Mouse (Mus musculus) common myeloid progenitor, adult 5-6 weeks (primary cell): Measurements from ENCODE around the gene Abhd6. TPM values are rescaled to one million over a fixed set of nuclear protein-coding genes. Genes with fewer than 3 reads are reported as not detected.

ENCODE experiments used
- ATAC-seq: replicated peaks from 2 replicates; pipeline ENCODE4 v1.8.0; 2016; ENCODE audit warnings: low read depth, mild to moderate bottlenecking, moderate TSS enrichment, inconsistent platforms; ENCODE audit not compliant: poor library complexity, severe bottlenecking
- total RNA-seq: library from RNA; stranded (forward); fragments of 200-1000, 187-1606 nt; gene quantifications from 2 replicates; pipeline ENCODE4 v1.2.3, GENCODE M21; 2017

Gene Abhd6
- total RNA-seq, 1 experiment from 2014 or later: 1.8 TPM

DNA sequence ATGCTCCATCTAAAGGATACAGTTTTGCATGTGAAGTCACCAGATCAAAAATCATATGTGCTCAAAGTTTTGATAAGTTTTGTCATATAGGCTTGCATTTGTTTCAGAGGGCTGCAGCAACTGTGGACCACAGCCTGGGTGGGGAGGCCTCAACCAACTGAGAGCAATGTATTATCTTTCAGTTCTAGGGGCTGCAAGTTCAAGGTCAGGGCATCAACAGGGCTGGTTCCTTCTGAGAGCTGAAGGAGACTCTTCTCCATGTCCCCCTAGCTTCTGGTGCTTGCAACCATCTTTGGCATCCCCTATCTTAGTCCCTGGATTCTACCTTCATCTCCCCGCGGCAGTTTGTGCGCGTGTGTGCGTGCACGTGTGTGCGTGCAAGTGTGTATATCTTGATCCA is 50.0 kb downstream of the Abhd6 start:
- ATAC-seq: no peak

GRCm38 (mm10) chr14:8054310-8055102 is 51.8 kb downstream of the Abhd6 start:
- no peak for ATAC-seq

GRCm38 (mm10) chr14:8056076-8056475 is 53.4 kb downstream of the Abhd6 start:
- ATAC-seq: no peak

DNA sequence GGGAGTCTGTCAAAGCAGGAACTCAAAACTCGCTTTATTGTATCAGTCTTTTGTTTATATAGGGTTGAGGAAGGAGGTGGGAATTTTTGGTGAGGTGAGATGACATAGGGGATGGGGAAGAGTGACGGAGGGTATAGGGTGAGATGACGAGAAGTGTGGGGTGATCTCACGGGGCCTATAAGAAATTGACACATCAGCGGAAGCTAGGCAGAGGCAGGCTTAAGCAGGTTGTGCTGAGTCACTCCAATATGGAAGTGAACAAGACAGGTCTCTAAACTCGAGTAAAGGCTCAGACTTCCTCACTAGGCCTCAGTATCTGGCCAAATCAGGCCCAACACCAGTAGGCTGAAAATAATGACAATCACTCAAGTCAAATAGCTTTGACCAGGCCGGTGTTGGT is 57.2 kb downstream of the Abhd6 start:
- no peak for ATAC-seq

GRCm38 (mm10) chr14:8062076-8062475 is 59.4 kb downstream of the Abhd6 start:
- ATAC-seq: no peak

GRCm38 (mm10) chr14:8062537-8063301 is 60.0 kb downstream of the Abhd6 start:
- no peak for ATAC-seq

GRCm38 (mm10) chr14:8063835-8064785 is 61.4 kb downstream of the Abhd6 start:
- peak; percentile 88 for ATAC-seq

GRCm38 (mm10) chr14:8080165-8080679 is 77.5 kb downstream of the Abhd6 start, which contains the start of gene Rpp14:
Gene Rpp14 (plus strand): TSS chr14:8080367.
- ATAC-seq: peak; percentile 97

DNA sequence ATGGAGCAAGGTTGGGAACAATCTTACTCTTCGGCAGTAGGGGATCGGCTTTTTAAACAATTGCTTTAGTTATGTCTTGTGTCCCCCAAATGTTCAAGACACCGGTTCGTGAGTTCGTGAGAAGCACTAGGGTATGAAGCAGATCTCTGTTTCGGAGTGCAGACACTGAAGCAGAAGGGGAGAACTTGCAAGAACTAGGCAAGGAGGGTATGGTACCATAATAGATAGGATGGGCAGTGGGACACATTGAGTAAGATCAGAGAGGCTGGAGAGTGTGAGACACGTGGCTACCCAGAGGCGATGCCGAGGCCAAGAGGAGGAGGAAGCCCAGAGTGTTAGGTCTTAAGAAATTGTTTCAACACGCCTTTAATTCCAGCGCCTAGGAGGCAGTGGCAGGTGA is 78.0 kb downstream of the Abhd6 start:
- peak; percentile 74 for ATAC-seq

GRCm38 (mm10) chr14:8082949-8083348 is 80.2 kb downstream of the Abhd6 start:
- ATAC-seq: no peak

DNA sequence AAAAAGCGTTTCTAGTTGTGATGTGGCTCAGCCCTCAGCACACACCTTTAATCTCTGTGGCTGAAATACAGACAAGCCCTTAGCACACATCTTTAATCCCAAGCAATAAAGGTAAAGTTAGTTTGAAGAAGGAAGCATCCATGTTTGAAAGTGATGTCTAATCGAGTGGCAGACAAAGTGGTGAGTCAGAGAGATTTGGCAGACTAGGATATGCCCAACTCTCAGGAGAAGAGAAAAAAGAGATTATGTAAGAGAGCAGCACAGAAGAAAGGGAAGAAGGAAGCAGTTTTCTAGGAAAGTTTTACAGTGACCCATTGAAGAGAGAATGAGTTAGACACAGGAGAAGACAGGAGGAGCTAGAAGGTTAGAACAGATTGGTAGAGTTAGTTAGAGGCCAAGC is 86.3 kb downstream of the Abhd6 start:
- no peak for ATAC-seq

- ATAC-seq: peak; percentile 71; the same call in 1 of the 2 replicates
These were observed 89.9 kb downstream of the Abhd6 start for GRCm38 (mm10) chr14:8092573-8092972.

DNA sequence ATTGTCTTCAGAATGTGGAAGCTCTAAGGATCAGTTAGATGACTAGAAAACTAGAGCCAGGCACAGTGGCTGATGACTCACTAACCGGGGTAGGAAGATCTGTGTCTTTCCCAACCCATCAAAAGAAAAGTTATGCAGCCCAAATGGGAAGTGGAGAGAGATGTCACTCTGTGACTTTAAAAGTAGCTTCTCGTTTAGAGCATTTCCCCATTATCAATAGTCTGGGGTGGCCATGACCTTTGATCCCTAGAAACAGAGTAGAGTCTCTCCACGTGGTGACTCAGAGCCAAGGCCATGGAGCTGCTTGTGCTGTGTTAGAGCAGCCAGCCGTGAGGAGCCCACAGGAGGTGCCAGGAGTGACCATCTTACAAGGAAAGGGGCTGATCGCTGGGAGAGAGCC is 90.7 kb downstream of the Abhd6 start:
- ATAC-seq: peak; percentile 9; the same call in 1 of the 2 replicates

GRCm38 (mm10) chr14:8094931-8095561 is 92.3 kb downstream of the Abhd6 start:
- ATAC-seq: no peak

DNA sequence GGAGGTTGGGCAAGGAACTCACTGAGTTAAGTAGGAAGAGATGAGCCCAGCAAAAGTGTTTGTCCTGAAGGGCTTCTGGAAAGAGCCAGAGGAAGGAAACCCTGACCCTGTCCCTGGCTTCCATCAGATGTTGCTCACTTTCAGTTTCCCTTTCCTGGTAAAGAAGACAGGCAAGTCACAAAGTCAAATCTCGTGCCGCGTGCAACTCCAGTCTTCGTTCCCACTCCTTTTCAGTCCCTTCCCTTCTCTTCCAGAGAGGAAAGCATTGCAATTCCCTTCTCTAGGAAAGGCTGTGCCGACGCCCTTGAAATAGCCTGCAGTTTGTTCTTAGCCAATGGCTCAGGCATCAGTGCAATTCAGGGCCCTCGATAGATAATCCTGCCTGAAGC is 92.9 kb downstream of the Abhd6 start:
- no peak for ATAC-seq

DNA sequence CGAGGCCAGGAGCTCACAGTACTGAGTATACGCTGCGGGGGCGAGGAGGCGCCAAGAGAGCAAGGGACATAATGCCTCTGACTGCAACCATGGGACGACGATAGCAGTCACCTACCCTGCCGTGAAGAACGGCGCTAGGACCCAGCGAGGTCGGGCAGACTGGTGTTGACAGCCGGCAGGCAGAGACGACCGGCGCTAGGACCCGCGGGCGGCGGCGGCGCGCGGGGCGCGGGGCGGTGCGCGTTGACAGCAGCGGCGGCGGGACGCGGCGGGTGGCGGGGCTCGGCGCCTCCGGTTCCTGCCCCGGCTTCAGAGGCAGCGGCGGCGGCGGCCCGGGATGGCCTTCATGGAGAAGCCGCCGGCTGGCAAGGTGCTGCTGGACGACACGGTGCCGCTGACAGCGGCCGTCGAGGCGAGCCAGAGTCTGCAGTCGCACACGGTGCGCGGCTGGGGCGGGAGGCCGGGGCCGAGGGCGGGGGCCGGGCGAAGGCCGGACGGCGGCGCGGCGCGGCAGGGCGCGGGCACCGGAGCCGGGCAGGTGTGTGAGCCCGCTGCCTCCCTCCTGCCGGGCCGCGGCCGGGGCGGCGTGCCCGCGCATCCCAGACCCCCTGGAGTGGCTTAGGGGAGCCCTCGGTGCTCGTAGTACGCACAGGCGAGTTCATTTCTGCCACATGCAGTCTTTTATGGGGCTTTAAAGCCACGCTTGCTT is 95.4 kb downstream of the Abhd6 start, which contains the start of gene Pxk:
TSS of gene Pxk (plus strand) at position 234 of the 709 bp plus-strand sequence.
- peak; percentile 83 for ATAC-seq

GRCm38 (mm10) chr14:8098687-8098995 is 95.9 kb downstream of the Abhd6 start:
- no peak for ATAC-seq

DNA sequence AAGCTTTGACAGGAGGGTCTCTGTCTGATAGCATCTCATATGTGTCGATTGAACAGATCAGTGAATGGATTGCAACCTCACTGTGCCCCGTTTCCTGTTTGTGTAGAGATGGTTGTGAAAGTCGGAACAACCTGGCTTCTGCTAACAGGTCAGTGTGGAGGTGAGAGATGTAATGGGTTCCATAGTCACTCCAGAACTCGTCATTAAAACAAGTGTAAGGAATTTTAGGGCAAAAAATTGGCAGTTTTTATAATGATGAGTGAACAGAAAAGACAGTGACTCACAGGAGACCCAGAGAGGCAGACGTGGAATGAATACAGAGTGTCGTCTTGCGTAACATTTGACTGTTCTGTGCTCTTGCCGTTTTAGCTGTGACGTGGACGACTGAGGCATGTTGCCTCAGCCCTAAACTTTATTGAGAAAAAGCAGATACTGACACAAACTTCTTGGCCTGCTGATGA is 96.9 kb downstream of the Abhd6 start:
- ATAC-seq: peak; percentile 62

DNA sequence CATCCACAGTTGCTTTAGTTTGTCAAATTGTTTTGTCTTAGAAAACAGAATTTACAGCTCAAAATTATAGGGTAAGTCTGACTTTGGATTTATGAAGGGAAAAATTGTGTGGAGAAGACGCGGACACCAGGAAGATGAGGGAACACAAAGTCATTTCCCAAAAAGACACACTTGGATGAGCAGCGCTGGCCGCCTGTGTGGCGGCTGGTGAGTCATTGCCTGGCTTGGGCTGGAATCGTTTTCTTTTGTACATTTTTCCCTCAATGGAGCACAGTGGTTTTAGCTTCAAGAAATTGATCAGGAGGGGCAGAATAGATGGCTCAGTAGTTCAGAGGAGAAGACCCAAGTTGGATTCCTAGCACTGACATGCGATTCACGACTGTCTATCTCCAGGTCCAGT is 99.2 kb downstream of the Abhd6 start:
- no peak for ATAC-seq
